Mouse (Mus musculus) embryonic stem cell, embryonic (primary cell): ENCODE measurements at regions not wholly inside any gene's neighbourhood (a gene's known extent, or its start where the extent isn't known, plus 50 kb on each side); places are given as distances from the start of the nearest gene placed in this dataset.

Source experiments
- CTCF ChIA-PET, 4 experiments: fragments of 300-600 bp in 2 of 4; fragments of 350-600 bp in 2 of 4; sonication (Branson Sonifier 250); formaldehyde crosslinking; loops; one replicate each; lab custom pipeline; 2022; ENCODE audit warnings: inconsistent platforms in 2 of 4; lab: Charles Lee
- POLR2A ChIA-PET, 4 experiments: fragments of 300-600 bp in 2 of 4; fragments of 350-600 bp in 2 of 4; sonication (Branson Sonifier 250); formaldehyde crosslinking; loops; one replicate each; lab custom pipeline; 2022; ENCODE audit warnings: antibody characterized with exemption in 4 of 4, inconsistent platforms in 1 of 4; lab: Charles Lee

- ChIA-PET POLR2A (interaction anchor here in 2 of 4 experiments (0.6 to 2.0 kb wide), 2 partner anchors 14 to 16 kb away, joined by 3 to 8 read pairs; no protein-coding TSS in a partner anchor), CTCF (interaction anchor here in 1 of 4 experiments (0.6 kb wide), 1 partner anchor 1232 kb away, joined by 4 read pairs; no protein-coding TSS in a partner anchor)
These were observed 80.6 kb upstream of the Akt3 start for GRCm38 (mm10) chr1:177338466-177339206.

GRCm38 (mm10) chr1:177337756-177338155 is 79.8 kb upstream of the Akt3 start:
- ChIA-PET CTCF (no interaction called here), POLR2A (interaction anchor here in 1 of 4 experiments (2.0 kb wide), 1 partner anchor 15 kb away, joined by 8 read pairs; no protein-coding TSS in a partner anchor)

GRCm38 (mm10) chr1:177337141-177337540 is 79.1 kb upstream of the Akt3 start:
- ChIA-PET CTCF (no interaction called here), POLR2A (no interaction called here)

GRCm38 (mm10) chr1:177336436-177336835 is 78.4 kb upstream of the Akt3 start:
- POLR2A ChIA-PET, result no interaction called here
- CTCF ChIA-PET, result no interaction called here

- ChIA-PET POLR2A (no interaction called here), CTCF (no interaction called here)
These were observed 78.0 kb upstream of the Akt3 start for GRCm38 (mm10) chr1:177335961-177336360.

GRCm38 (mm10) chr1:177323366-177323765 is 65.4 kb upstream of the Akt3 start:
- POLR2A ChIA-PET, result interaction anchor here in 2 of 4 experiments (1.0 to 4.1 kb wide), 3 partner anchors 15 to 66 kb away, joined by 4 to 17 read pairs (median 8); partner anchors contain the start of gene Akt3 (in 1 of the 2)
- CTCF ChIA-PET, result no interaction called here

- ChIA-PET POLR2A (interaction anchor here in 3 of 4 experiments (0.6 to 4.1 kb wide), 5 partner anchors 9 to 1949 kb away, joined by 3 to 17 read pairs (median 4); partner anchors contain the start of gene Akt3 (in 1 of the 3)), CTCF (interaction anchor here in 1 of 4 experiments (0.7 kb wide), 2 partner anchors 297 to 850 kb away, joined by 4 to 7 read pairs; no protein-coding TSS in a partner anchor)
These were observed 64.8 kb upstream of the Akt3 start for GRCm38 (mm10) chr1:177322745-177323299.

GRCm38 (mm10) chr1:177322307-177322685 is 64.3 kb upstream of the Akt3 start:
- CTCF ChIA-PET, result interaction anchor here in 2 of 4 experiments (0.7 kb wide), 3 partner anchors 298 to 849 kb away, joined by 4 to 9 read pairs (median 7); no protein-coding TSS in a partner anchor
- POLR2A ChIA-PET, result interaction anchor here in 3 of 4 experiments (0.6 to 4.1 kb wide), 6 partner anchors 9 to 1950 kb away, joined by 3 to 17 read pairs (median 4); partner anchors contain the start of gene Akt3 (in 1 of the 3)

- POLR2A ChIA-PET, result interaction anchor here in 2 of 4 experiments (0.9 to 4.1 kb wide), 5 partner anchors 11 to 321 kb away, joined by 3 to 17 read pairs (median 4); partner anchors contain the start of gene Akt3 (in 1 of the 2)
These were observed 63.8 kb upstream of the Akt3 start for GRCm38 (mm10) chr1:177321655-177322306.

GRCm38 (mm10) chr1:177308213-177308872 is 50.3 kb upstream of the Akt3 start:
- ChIA-PET POLR2A (no interaction called here), CTCF (interaction anchor here in 1 of 4 experiments (0.6 kb wide), 1 partner anchor 396 kb away, joined by 3 read pairs; no protein-coding TSS in a partner anchor)

More at GRCm38 (mm10) chr1:177321655-177322306, 63.8 kb upstream of the Akt3 start:
- CTCF ChIA-PET, result interaction anchor here in 1 of 4 experiments (0.6 to 0.7 kb wide), 2 partner anchors 217 to 476 kb away, joined by 3 to 9 read pairs; no protein-coding TSS in a partner anchor
